Mouse (Mus musculus): ENCODE measurements around the gene Khdrbs1.
"Not testable (repeated sequence)": the region's sequence is repeated elsewhere in the genome, so short reads cannot be mapped to it uniquely, and the experiment has no call there.

GRCm38 (mm10) chr4:129735485-129735884 lies 6.6 kb downstream of the Khdrbs1 start:
- not testable (repeated sequence) for TF ChIP-seq CTCF (IDR thresholded peaks at IDR 0.05; ENCODE audit: borderline replicate concordance, control insufficient read depth, extremely low read depth, insufficient read depth, low read length, poor library complexity); POLR2A (IDR thresholded peaks at IDR 0.05; ENCODE audit: control insufficient read depth, extremely low read depth, insufficient read depth, low read length, poor library complexity)

Measured in thymus, adult 2 months (tissue).